Mouse (Mus musculus) lung, adult 2 months (tissue): ENCODE results near the gene Mogat2. TPM values are rescaled to one million over a fixed set of nuclear protein-coding genes. Genes with fewer than 3 reads are reported as not detected.

Experiments used
- DNase-seq: peaks from one replicate; pipeline ENCODE4 v3.0.0; 2022
- H3K4me1 ChIP-seq: fragments of 200-500 bp; 2 replicates; pipeline ENCODE4 v1.6.1; 2011; ENCODE audit warnings: low read length; ENCODE audit not compliant: control insufficient read depth, insufficient read depth
- H3K4me3 ChIP-seq: fragments of 200-500 bp; replicated peaks from 2 replicates; pipeline ENCODE3; 2011; ENCODE audit warnings: low read depth, mild to moderate bottlenecking, control low read depth, low read length; ENCODE audit errors: extremely low read depth
- CTCF ChIP-seq: fragments of 200-500 bp; IDR thresholded peaks from 2 replicates; pipeline ENCODE4 v1.5.1; 2011; ENCODE audit warnings: mild to moderate bottlenecking, low read length, control low read depth; ENCODE audit not compliant: insufficient read depth
- POLR2A ChIP-seq: fragments of 200-500 bp; IDR thresholded peaks from 2 replicates; pipeline ENCODE4 v1.6.1; 2011; ENCODE audit warnings: low read depth, mild to moderate bottlenecking, control low read depth, low read length, borderline replicate concordance; ENCODE audit errors: extremely low read depth
- WGBS: fragments of 180-500 bp; shearing (Covaris S2); methylation state at CpG from one replicate; pipeline ENCODE4 v1.1.7; 2018; 5-methylcytosine and 5-hydroxymethylcytosine counted together
- polyA plus RNA-seq: library from polyadenylated mRNA; depleted of rRNA; stranded (reverse); fragments of >200 nt; gene quantifications from 2 replicates; pipeline ENCODE4 v1.2.3, GENCODE M21; 2012

The Mogat2 gene
- polyA plus RNA-seq, 1 experiment, result 1.1 TPM

DNA sequence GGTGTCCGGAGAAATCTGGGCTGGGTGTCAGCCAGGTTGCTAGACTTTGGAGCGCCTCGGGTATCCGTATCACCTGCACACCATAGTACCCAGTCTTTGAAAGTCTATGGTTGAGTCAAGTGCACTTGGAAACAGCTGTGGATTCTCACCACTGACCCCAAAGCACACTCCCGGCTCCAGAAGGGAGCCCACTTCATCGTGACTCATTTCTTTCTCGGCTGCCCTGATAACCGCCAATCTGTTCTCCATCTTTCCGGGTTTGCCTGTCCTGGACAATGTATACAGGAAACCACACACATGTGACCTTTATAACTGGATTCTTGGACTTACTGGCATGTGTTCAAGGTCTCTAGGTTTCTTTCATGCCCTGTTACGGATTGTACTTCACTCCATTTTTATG is 11.8 kb downstream of the Mogat2 start:
- no peak overlapping the region for H3K4me3 ChIP-seq
- no peak for DNase-seq
- H3K4me1 ChIP-seq, result no peaks in the 10 kb centered on the region
- TF ChIP-seq POLR2A (no peak), CTCF (no peak)
- WGBS, result 64% methylated on average over 10 of the region's 10 CpGs

DNA sequence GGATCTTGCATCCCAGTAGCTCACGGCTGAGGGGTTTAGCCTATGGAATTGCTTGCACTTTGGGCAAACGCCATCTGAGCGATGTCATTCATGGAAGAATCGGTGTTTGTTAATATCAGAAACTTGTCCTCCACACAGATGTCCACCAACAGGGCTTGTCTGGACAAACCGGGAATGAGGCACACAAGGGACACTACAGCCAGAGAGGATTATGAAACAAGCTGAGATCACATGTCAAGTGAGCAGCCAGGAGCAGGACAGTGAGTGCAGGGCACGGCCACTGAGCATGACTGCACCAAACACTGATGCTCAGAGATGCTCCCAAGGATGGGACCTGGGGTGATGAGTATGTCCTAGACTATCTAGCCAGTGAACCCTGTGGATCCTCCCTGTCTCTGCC is 13.0 kb downstream of the Mogat2 start:
- 73% methylated on average over 6 of the region's 6 CpGs for WGBS
- DNase-seq, result no peak

DNA sequence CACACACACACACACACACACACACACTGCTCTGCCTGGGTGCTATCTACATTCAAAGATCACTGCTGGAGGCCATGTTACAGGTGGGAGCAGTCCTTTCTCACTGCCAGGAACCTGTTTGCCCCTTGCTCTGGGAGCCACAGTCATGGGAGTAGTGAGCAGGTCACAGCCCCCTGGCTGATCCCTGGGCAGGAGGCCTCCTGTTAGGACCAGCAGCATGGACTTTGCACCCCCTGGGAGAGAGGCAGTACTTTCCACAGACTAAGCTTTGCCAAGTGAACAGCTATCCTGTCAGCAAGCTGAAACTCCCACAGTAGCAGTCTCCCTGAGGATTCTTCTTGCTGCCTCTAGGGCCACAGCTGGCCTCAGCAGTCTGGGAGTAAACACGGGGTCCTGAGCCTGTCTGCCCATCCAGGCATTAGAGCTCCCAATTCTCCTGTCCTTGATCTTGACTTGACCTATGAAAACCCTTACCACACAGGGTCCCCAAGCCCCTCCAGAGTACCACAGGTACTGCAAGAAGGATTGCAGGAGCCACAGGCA is 13.7 kb downstream of the Mogat2 start:
- H3K4me3 ChIP-seq, result no peak overlapping the region
- no peaks in the 10 kb centered on the region for H3K4me1 ChIP-seq
- no peak for DNase-seq
- TF ChIP-seq CTCF, result no peak
- no peak for TF ChIP-seq POLR2A
- WGBS, result 38% methylated on average over 1 of the region's 1 CpGs

More for the DNA sequence above, 13.0 kb downstream of the Mogat2 start:
- TF ChIP-seq POLR2A (no peak), CTCF (no peak)
- H3K4me1 ChIP-seq, result no peaks in the 10 kb centered on the region
- no peak overlapping the region for H3K4me3 ChIP-seq

DNA sequence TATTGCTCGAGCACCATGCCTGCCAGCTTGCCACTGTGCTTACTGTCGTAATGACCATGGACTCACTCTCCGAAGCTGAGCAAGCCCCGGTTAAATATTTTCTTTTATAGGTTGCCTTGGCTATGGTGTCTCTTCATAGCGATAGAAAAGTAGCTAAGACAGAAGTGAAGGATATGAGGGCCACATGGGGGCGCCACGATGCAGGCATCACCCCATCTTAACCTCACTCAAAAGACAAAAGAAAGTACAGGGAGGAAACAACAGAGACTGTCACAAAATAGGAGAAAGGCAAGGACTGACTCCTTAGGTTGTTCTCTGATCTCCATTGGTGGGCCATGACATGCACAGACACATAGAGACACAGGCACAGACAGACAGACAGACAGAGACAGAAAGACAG is 14.2 kb downstream of the Mogat2 start:
- TF ChIP-seq POLR2A (no peak), CTCF (peak; percentile 21; the same call in 1 of the 2 replicates)
- 77% methylated on average over 7 of the region's 7 CpGs for WGBS
- DNase-seq, result no peak
- Histone ChIP-seq H3K4me1 (no peaks in the 10 kb centered on the region), H3K4me3 (no peak overlapping the region)

DNA sequence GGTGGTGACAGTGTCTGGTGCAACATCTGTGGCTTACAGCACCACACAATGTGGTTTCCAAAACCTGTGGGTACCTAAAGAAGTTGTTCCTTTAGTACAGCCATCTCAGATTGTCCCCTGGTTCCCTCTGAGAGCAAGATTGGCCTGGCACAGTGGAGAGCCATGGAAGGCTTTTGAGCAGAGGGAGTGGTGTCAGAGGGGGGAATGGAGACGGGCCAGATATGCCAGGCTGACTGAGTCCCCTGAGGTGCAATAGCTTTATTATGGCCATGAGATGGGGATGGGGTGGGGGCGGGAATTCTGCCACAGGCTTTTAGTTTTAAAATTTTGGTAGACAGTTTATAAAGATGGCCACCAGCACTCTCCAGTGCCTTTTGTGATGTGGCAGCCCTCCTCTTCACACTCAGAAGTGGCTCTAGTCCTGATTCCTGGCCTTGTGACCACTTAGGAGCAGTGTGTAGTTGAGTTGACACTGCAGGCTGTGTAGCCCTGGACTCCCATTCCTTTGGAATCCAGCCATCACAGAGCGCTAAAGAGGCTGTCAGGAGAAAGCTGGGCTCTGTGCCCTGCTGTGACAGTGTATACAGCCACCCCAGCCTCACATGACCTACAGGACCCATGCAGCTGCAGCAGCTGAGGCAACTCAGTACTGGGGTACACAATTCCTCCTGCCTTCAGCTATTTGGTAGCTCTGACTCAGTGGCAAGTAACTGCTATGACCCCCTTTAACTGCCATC is 20.9 kb downstream of the Mogat2 start:
- 65% methylated on average over 3 of the region's 3 CpGs for WGBS
- DNase-seq, result peak; percentile 31
- TF ChIP-seq CTCF, result no peak
- TF ChIP-seq POLR2A, result no peak
- Histone ChIP-seq H3K4me1 (no peaks in the 10 kb centered on the region), H3K4me3 (no peak overlapping the region)

DNA sequence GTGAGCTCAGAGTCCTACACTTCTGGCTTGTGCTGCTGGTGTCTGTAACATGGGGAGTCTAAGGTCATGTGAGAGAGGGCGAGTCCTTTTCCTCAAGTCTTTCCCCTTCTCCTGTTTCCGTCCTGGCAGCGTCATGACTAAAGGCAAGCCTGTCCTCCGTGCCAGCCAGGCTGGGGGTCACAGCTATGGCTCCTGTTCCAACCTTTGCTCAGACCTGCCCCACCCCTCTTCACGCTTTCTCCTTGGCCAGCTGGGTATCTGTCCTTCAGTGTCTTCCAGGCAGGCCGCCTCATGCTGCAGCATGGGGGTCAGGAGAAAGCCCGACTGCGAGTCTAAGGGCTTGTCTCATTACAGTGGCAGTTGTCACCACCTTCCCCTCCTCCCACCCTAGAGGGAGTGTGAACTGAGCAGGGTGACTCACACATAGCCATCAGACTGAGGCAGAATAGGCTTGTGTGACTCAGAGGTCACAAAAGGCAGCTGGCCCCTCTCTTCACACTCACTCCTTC is 23.0 kb downstream of the Mogat2 start:
- H3K4me3 ChIP-seq, result no peak overlapping the region
- TF ChIP-seq POLR2A (no peak), CTCF (no peak)
- no peak for DNase-seq
- WGBS, result 44% methylated on average over 8 of the region's 8 CpGs
- H3K4me1 ChIP-seq, result no peaks in the 10 kb centered on the region

DNA sequence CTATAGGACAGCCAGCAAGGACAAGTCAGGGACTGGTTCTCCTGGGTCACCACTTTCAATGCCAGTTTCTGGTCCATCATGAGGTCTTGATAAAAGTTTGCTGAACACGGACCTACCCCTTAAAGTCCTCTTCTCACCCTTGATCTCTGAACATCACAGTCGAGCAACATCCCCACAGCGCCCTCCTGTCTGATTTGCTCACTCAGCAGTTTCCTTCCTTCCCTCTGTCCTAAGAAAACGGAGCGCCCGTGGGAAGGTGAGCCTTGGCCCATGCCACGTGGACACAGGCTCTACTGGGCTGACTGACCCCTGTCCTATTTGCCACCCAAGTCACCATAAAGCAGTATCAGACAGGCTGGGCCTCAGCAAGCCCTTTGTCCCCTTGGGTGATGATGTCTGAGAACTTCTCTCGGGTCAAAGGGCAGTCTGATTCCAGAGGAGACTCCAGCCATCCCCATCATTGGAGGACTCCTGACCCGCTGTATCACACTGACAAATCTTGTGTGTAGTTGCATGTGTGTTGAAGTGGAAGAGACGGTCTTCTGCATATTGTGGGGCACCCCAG is 23.7 kb downstream of the Mogat2 start:
- DNase-seq, result no peak
- Histone ChIP-seq H3K4me1 (no peaks in the 10 kb centered on the region), H3K4me3 (no peak overlapping the region)
- 86% methylated on average over 10 of the region's 10 CpGs for WGBS
- TF ChIP-seq CTCF, result no peak
- no peak for TF ChIP-seq POLR2A

DNA sequence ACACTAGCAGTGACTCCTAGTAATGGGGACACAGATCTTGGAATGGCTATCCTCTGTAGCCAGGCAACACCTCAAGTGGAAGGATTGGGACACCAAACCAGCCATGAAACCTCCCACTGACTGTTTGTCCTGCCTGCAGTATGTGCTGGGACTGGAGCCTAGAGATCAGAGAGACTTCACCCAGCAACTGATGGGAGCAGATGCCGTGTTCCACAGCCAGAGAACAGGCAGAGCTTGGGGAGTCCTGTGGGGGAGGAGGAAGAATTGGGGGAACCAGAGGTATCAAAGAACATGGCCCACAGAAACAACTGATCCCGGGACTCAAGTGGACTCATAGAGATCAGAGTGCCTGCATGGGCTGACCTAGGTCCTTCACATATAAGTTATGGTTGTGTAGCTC is 24.7 kb downstream of the Mogat2 start:
- Histone ChIP-seq H3K4me3 (no peak overlapping the region), H3K4me1 (no peaks in the 10 kb centered on the region)
- TF ChIP-seq CTCF (no peak), POLR2A (no peak)
- WGBS, result 79% methylated on average over 2 of the region's 2 CpGs
- DNase-seq, result no peak

DNA sequence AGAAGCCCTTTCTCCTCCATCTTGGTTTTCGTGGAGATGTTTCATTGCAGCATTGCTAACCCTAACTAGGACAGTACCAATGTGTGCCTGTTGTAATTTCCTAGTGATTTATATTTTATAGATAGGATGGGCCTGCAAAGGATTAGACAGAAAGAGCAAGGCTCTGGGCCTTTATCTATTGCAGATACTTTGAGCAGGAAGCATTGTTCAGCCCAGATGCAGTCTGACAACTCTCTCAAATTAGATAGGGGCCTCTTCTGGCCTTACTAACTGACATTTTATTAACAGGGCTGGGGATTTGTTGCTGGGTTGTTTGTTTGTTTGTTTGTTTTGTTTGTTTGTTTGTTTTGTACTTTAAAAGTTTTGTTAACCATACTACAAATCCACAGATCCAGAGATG is 25.4 kb downstream of the Mogat2 start:
- DNase-seq, result no peak
- no peaks in the 10 kb centered on the region for H3K4me1 ChIP-seq
- no peak for TF ChIP-seq POLR2A
- no peak for TF ChIP-seq CTCF
- H3K4me3 ChIP-seq, result no peak overlapping the region
- WGBS, result 94% methylated on average over 1 of the region's 1 CpGs

DNA sequence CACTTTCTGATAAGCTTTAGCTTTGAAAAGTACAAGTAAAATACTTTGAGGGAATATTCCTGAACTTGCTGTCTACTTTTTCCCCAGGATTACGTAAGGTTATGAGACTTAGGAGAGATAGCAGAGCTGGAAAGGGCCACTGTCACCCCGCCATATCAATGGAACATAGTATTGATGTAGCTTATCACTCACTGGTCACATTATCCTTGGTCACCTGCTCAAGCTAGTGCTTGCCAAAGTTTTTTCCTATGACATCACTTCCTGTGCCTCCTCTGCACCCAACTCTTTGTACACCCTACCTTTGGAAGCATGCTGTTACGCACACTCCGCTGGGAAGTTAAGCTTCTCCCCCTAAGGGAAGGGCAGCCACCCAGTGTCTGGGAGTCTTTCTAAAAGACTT is 29.7 kb downstream of the Mogat2 start:
- WGBS, result 90% methylated on average over 4 of the region's 4 CpGs
- Histone ChIP-seq H3K4me1 (no peaks in the 10 kb centered on the region), H3K4me3 (no peak overlapping the region)
- no peak for DNase-seq
- TF ChIP-seq CTCF (no peak), POLR2A (no peak)
